8 mouse cellular contexts compared by ENCODE assay signal in the genomic region with DNA sequence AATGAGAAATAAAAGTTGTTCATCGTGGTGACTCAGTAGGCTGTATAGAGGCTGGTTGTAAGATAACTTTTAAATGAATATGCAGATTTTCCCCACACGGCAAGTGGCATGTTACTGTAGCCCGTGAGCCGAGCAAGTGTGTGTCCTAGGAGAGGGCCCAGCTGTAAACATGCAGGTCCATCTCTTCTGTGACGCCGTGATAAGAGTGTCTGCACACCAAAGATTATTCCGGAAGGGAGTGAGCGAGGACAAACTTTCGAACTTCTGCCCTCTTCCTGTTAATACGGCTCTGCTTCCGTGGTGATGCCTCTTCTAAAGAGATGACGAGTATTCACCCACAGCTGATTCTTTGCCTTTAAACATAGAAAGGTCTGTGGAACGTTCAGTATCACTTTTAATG. TPM values are rescaled to one million over a fixed set of nuclear protein-coding genes. Genes with fewer than 3 reads are reported as not detected.
DNase-seq lines count a peak whose midpoint lies in the region; ATAC-seq and TF ChIP-seq lines count a peak whose summit lies in the region.

No protein-coding gene starts in this region.

- no peaks in the 10 kb centered on the region for H3K27me3 ChIP-seq in heart, embryonic 15.5 days
- no peaks in the 10 kb centered on the region for H3K27me3 ChIP-seq in embryonic facial prominence, embryonic 10.5 days (replicated peaks; ENCODE audit: low read depth, poor library complexity, severe bottlenecking)
- H3K27me3 ChIP-seq in limb, embryonic 15.5 days, result no peaks in the 10 kb centered on the region
- no peaks in the 10 kb centered on the region for H3K27me3 ChIP-seq in small intestine, adult 2 months (ENCODE audit: control insufficient read depth, insufficient read depth, low read length)
- H3K27me3 ChIP-seq in cerebellum, adult 2 months (ENCODE audit: control insufficient read depth, insufficient read depth, low read length), result no peaks in the 10 kb centered on the region

- ATAC-seq in heart, embryonic 15.5 days (replicated peaks; ENCODE audit: insufficient number of reproducible peaks, insufficient read depth, low FRiP score, low read depth), result no peak
- ATAC-seq in limb, embryonic 15.5 days (ENCODE audit: insufficient number of reproducible peaks, low FRiP score, low TSS enrichment, low read depth), result no peak

- H3K9ac ChIP-seq in heart, embryonic 15.5 days, result no peak overlapping the region
- H3K9ac ChIP-seq in limb, embryonic 15.5 days, result no peak overlapping the region

- DNase-seq in heart, postnatal 10 days, result no peak
- no peak for DNase-seq in embryonic facial prominence, embryonic 10.5 days (ENCODE audit: low spot score)
- no peak for DNase-seq in cerebellum, adult 8-10 months
- no peak for DNase-seq in layer of hippocampus, adult 8-10 months (ENCODE audit: low spot score in 2 of 2)
- DNase-seq in cerebellum, adult 2 months, result no peak

- H3K9me3 ChIP-seq in heart, embryonic 15.5 days (replicated peaks), result no peaks in the 10 kb centered on the region
- H3K9me3 ChIP-seq in embryonic facial prominence, embryonic 10.5 days, result no peaks in the 10 kb centered on the region
- no peaks in the 10 kb centered on the region for H3K9me3 ChIP-seq in limb, embryonic 15.5 days

- intact Hi-C loops in heart, postnatal 10 days (cut with DNase I), result no loop called here

- peaks cover 7% of the 10 kb centered on the region for H3K4me1 ChIP-seq in heart, embryonic 15.5 days (replicated peaks)
- peaks cover 11% of the 10 kb centered on the region for H3K4me1 ChIP-seq in embryonic facial prominence, embryonic 10.5 days
- peaks cover 14% of the 10 kb centered on the region; the same call in 1 of the 2 replicates for H3K4me1 ChIP-seq in limb, embryonic 15.5 days
- peaks cover 5% of the 10 kb centered on the region for H3K4me1 ChIP-seq in small intestine, adult 2 months (ENCODE audit: control insufficient read depth, insufficient read depth, insufficient read length, low read length)
- H3K4me1 ChIP-seq in cerebellum, adult 2 months (ENCODE audit: control insufficient read depth, insufficient read depth, low read length), result no peaks in the 10 kb centered on the region; the same call in 1 of the 2 replicates

- H3K36me3 ChIP-seq in heart, embryonic 15.5 days, result no peaks in the 10 kb centered on the region
- no peaks in the 10 kb centered on the region for H3K36me3 ChIP-seq in embryonic facial prominence, embryonic 10.5 days (replicated peaks)
- H3K36me3 ChIP-seq in limb, embryonic 15.5 days, result no peaks in the 10 kb centered on the region
- no peaks in the 10 kb centered on the region for H3K36me3 ChIP-seq in small intestine, adult 2 months (ENCODE audit: control insufficient read depth, insufficient read depth, low read length)

- TF ChIP-seq CTCF in small intestine, adult 2 months (IDR thresholded peaks at IDR 0.05; ENCODE audit: extremely low read depth, insufficient read length, insufficient replicate concordance, low read depth, low read length), result no peak
- TF ChIP-seq CTCF in cerebellum, adult 2 months (IDR thresholded peaks at IDR 0.05; ENCODE audit: borderline replicate concordance, insufficient read depth, low read depth, low read length), result no peak

- peak overlapping the region; percentile 94 for H3K4me2 ChIP-seq in heart, embryonic 15.5 days
- H3K4me2 ChIP-seq in limb, embryonic 15.5 days, result peak overlapping the region; percentile 59; the same call in 1 of the 2 replicates

- WGBS in heart, embryonic 15.5 days, result 54% methylated on average over 13 of the region's 13 CpGs
- 88% methylated on average over 13 of the region's 13 CpGs for WGBS in embryonic facial prominence, embryonic 10.5 days
- 82% methylated on average over 13 of the region's 13 CpGs for WGBS in limb, embryonic 15.5 days
- WGBS in small intestine, adult 2 months, result 33% methylated on average over 13 of the region's 13 CpGs
- WGBS in cerebellum, adult 2 months, result 80% methylated on average over 13 of the region's 13 CpGs

- no peak overlapping the region for H3K27ac ChIP-seq in heart, embryonic 15.5 days
- H3K27ac ChIP-seq in embryonic facial prominence, embryonic 10.5 days (replicated peaks), result no peak overlapping the region
- no peak overlapping the region for H3K27ac ChIP-seq in limb, embryonic 15.5 days
- H3K27ac ChIP-seq in small intestine, adult 2 months (ENCODE audit: insufficient read depth, low read depth, low read length), result no peak overlapping the region
- no peak overlapping the region for H3K27ac ChIP-seq in cerebellum, adult 2 months (ENCODE audit: insufficient read depth, low read length)

- TF ChIP-seq POLR2A in small intestine, adult 2 months (IDR thresholded peaks at IDR 0.05; ENCODE audit: low read depth, low read length), result no peak
- no peak for TF ChIP-seq POLR2A in cerebellum, adult 2 months (IDR thresholded peaks at IDR 0.05; ENCODE audit: borderline replicate concordance, insufficient read depth, low read length)

- peak overlapping the region; percentile 67 for H3K4me3 ChIP-seq in heart, embryonic 15.5 days
- peak overlapping the region; percentile 94; the same call in 1 of the 2 replicates for H3K4me3 ChIP-seq in embryonic facial prominence, embryonic 10.5 days
- H3K4me3 ChIP-seq in limb, embryonic 15.5 days, result peak overlapping the region; percentile 90; the same call in 1 of the 2 replicates
- peak overlapping the region; percentile 19; the same call in 1 of the 2 replicates for H3K4me3 ChIP-seq in small intestine, adult 2 months (ENCODE audit: low read depth, low read length)
- H3K4me3 ChIP-seq in cerebellum, adult 2 months (replicated peaks; ENCODE audit: insufficient read depth, low read depth, low read length), result no peak overlapping the region

RNA-seq across cellular contexts. Expression of a gene that starts 1.4 kb away (rescaled TPM):
- 22.9 and 27.3 TPM in 2 replicates for polyA plus RNA-seq in heart, embryonic 15.5 days (2015; fragmentation: Nextera tagmentation; extraction: Ambion mirVana)
- 10 to 100 TPM; 19.9 to 21.9 TPM for total RNA-seq in heart, postnatal 10 days (2021)
- 47.8 and 48.7 TPM in 2 replicates for polyA plus RNA-seq in embryonic facial prominence, embryonic 10.5 days (2016; fragmentation: Nextera tagmentation; extraction: Ambion mirVana)
- 36.5 and 38.5 TPM in 2 replicates for polyA plus RNA-seq in limb, embryonic 15.5 days (2015; fragmentation: Nextera tagmentation; extraction: Ambion mirVana)
- 8.9 and 25.9 TPM in 2 replicates for polyA plus RNA-seq in small intestine, adult 2 months (2012; rRNA removed)
- 10 to 100 TPM; 41.5 to 49.6 (median 43.1) TPM for total RNA-seq in layer of hippocampus, adult 8-10 months (2022)
- 40.5 and 40.9 TPM in 2 replicates for polyA plus RNA-seq in cerebellum, adult 2 months (2012; rRNA removed)
